Mouse (Mus musculus) myocyte (in vitro differentiated cells): ENCODE data around the gene H2-DMa. TPM values are rescaled to one million over a fixed set of nuclear protein-coding genes. Genes with fewer than 3 reads are reported as not detected.

Experiments used
- H3K27me3 ChIP-seq: one replicate; pipeline ENCODE4 v1.6.1; 2011; ENCODE audit not compliant: control insufficient read depth, insufficient read depth, insufficient read length
- H3K36me3 ChIP-seq: one replicate; pipeline ENCODE4 v1.6.1; 2011; ENCODE audit not compliant: control insufficient read depth, insufficient read depth
- H3K4me2 ChIP-seq: one replicate; pipeline ENCODE4 v1.6.1; 2011; ENCODE audit warnings: low read depth, control low read depth
- H3K4me3 ChIP-seq: one replicate; pipeline ENCODE4 v1.5.1; 2011; ENCODE audit warnings: mild to moderate bottlenecking, control low read depth, moderate library complexity
- H3K79me2 ChIP-seq: one replicate; pipeline ENCODE4 v1.6.1; 2011; ENCODE audit not compliant: control insufficient read depth, insufficient read depth
- H3ac ChIP-seq: one replicate; pipeline ENCODE4 v1.6.1; 2011; ENCODE audit not compliant: control insufficient read depth, insufficient read length
- CEBPB ChIP-seq: IDR thresholded peaks from 2 replicates; pipeline ENCODE4 v1.6.1; 2011; ENCODE audit warnings: mild to moderate bottlenecking, moderate library complexity; ENCODE audit not compliant: poor library complexity, insufficient read depth, severe bottlenecking
- E2F4 ChIP-seq: IDR thresholded peaks from one replicate; pipeline ENCODE4 v1.6.1; 2011; ENCODE audit warnings: mild to moderate bottlenecking, control low read depth, moderate library complexity; ENCODE audit not compliant: insufficient read depth
- MAX ChIP-seq: IDR thresholded peaks from one replicate; pipeline ENCODE4 v1.6.1; 2011; ENCODE audit warnings: low read depth, mild to moderate bottlenecking, control low read depth
- MYOD1 ChIP-seq, 3 experiments: IDR thresholded peaks; one replicate each; pipeline ENCODE4 v1.6.1; 2011; ENCODE audit warnings: control low read depth in 2 of 3, low read depth in 2 of 3, mild to moderate bottlenecking in 2 of 3, moderate library complexity in 1 of 3; ENCODE audit not compliant: insufficient read length in 2 of 3, control insufficient read depth in 1 of 3
- MYOG ChIP-seq, 3 experiments: IDR thresholded peaks; one replicate each; pipeline ENCODE4 v1.6.1; 2011; ENCODE audit warnings: control low read depth in 2 of 3, low read depth in 2 of 3, mild to moderate bottlenecking in 2 of 3; ENCODE audit not compliant: insufficient read length in 2 of 3, control insufficient read depth in 1 of 3, insufficient read depth in 1 of 3
- POLR2A ChIP-seq: IDR thresholded peaks from one replicate; pipeline ENCODE4 v1.6.1; 2011; ENCODE audit warnings: low read depth, mild to moderate bottlenecking, control low read depth, moderate library complexity; ENCODE audit not compliant: insufficient read length
- POLR2AphosphoS2 ChIP-seq: IDR thresholded peaks from one replicate; pipeline ENCODE4 v1.6.1; 2011; ENCODE audit warnings: low read depth, control low read depth; ENCODE audit not compliant: insufficient read length
- REST ChIP-seq: IDR thresholded peaks from one replicate; pipeline ENCODE4 v1.6.1; 2011; ENCODE audit warnings: mild to moderate bottlenecking, control low read depth, moderate library complexity; ENCODE audit not compliant: insufficient read depth, insufficient read length
- SRF ChIP-seq: IDR thresholded peaks from one replicate; pipeline ENCODE4 v1.6.1; 2011; ENCODE audit warnings: low read depth; ENCODE audit not compliant: control insufficient read depth, insufficient read length
- TCF12 ChIP-seq: IDR thresholded peaks from one replicate; pipeline ENCODE4 v1.6.1; 2011; ENCODE audit warnings: mild to moderate bottlenecking, control low read depth; ENCODE audit not compliant: poor library complexity, insufficient read depth, severe bottlenecking
- TCF3 ChIP-seq: IDR thresholded peaks from one replicate; pipeline ENCODE4 v1.6.1; 2011; ENCODE audit warnings: low read depth, control low read depth; ENCODE audit not compliant: insufficient read length
- USF1 ChIP-seq: IDR thresholded peaks from one replicate; pipeline ENCODE4 v1.6.1; 2011; ENCODE audit warnings: low read depth, mild to moderate bottlenecking, control low read depth, moderate library complexity
- polyA plus RNA-seq: library from polyadenylated mRNA; unstranded; fragments of >200 nt; fragmentation: generic; extraction: Trizol; gene quantifications from one replicate; pipeline ENCODE4 v1.2.1, GENCODE M21; 2012; ENCODE audit warnings: missing spikeins

H2-DMa gene
- polyA plus RNA-seq, 1 experiment, result 7.2 TPM

DNA sequence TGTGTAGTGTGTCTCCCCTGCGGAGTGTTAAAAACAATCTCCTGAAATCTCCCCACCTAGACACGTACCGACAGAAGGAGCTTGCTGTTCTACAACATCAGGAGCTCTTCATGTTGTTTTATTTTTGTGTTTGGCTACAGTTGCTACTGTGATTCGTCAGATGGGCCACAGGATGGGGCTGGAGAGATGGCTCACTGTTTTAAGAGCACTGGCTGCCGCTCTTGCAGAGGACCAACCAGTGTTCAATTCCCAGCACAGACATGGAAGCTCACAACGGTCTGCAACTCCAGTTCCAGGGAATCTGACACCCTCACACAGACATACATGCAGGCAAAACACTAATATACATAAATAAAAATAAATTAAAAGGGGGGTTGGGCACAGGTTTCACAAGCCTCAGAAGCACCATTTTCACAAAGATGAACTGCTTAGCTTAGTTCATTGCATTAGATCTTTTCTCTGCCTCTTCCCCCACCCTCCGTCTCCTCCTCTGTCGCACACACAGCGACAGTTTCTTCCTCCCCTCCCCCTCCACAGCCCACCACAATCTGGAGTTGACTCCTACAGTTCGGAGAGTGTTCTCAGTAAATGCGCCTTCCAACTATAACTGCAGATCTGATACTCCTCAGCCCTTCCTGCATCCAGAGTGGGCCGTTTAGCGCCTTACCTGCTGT, 9.1 kb downstream of the H2-DMa start:
- no peaks in the 10 kb centered on the region for H3K27me3 ChIP-seq
- no peak overlapping the region for H3K4me2 ChIP-seq
- no peaks in the 10 kb centered on the region for H3K36me3 ChIP-seq
- TF ChIP-seq MAX, result no peak
- TF ChIP-seq MYOD1 (IDR thresholded peaks at IDR 0.05; ENCODE audit: control insufficient read depth in 1 of 3, insufficient read length in 2 of 3, low read depth in 2 of 3), result no peak
- TF ChIP-seq USF1, result no peak
- no peak for TF ChIP-seq POLR2AphosphoS2
- TF ChIP-seq MYOG (IDR thresholded peaks at IDR 0.05; ENCODE audit: control insufficient read depth in 1 of 3, insufficient read depth in 1 of 3, insufficient read length in 2 of 3, low read depth in 2 of 3), result no peak
- TF ChIP-seq TCF12, result no peak
- no peak for TF ChIP-seq E2F4
- no peak for TF ChIP-seq TCF3
- H3K79me2 ChIP-seq, result peaks cover 29% of the 10 kb centered on the region
- no peak overlapping the region for H3K4me3 ChIP-seq
- H3ac ChIP-seq, result no peak overlapping the region

DNA sequence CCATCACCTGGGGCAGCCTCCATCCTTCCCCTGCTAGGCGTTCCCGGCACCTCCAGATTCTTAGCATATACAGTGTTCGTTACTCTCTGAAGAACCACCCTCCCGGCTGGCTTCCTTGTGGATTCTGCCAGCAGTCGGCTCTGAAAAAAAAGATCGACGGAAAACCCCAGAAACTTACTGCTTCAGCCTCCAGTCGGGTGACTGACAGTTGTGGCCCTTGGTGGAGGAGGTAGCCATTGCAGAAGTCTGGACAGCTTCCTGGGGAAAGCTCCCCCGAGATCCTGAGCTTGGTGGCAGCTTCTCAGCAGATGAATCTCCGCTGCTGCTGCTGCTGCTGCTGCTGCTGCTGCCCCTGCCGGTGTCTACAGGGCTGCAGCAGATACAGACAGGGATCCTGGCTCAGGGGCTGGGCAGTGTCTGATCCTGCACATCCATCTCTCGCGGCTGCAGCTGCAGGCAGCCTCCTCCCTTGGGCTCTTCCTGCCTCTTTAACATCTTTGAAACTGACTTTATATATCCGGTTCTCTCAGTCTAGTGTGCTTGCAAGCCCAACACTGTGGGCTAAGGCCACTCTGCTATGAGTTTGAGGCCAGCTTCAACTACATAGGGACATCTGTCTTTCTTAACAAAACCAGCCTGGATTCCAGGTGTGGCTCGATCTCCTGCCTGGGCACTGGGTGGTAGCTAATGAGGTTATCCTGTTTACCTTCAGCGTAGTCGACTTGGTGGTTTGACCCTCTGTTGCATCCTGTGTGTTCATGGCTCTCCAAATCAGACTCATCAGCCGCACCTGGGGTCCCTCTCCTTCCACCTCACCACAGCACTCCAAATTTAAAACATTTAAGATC, 9.8 kb downstream of the H2-DMa start:
- H3K79me2 ChIP-seq, result peaks cover 21% of the 10 kb centered on the region
- H3K27me3 ChIP-seq, result no peaks in the 10 kb centered on the region
- H3K4me2 ChIP-seq, result no peak overlapping the region
- H3K4me3 ChIP-seq, result no peak overlapping the region
- TF ChIP-seq MYOD1 (IDR thresholded peaks at IDR 0.05; ENCODE audit: control insufficient read depth in 1 of 3, insufficient read length in 2 of 3, low read depth in 2 of 3), result no peak
- peak; percentile 83 for TF ChIP-seq POLR2AphosphoS2
- no peak for TF ChIP-seq E2F4
- H3K36me3 ChIP-seq, result no peaks in the 10 kb centered on the region
- H3ac ChIP-seq, result no peak overlapping the region

DNA sequence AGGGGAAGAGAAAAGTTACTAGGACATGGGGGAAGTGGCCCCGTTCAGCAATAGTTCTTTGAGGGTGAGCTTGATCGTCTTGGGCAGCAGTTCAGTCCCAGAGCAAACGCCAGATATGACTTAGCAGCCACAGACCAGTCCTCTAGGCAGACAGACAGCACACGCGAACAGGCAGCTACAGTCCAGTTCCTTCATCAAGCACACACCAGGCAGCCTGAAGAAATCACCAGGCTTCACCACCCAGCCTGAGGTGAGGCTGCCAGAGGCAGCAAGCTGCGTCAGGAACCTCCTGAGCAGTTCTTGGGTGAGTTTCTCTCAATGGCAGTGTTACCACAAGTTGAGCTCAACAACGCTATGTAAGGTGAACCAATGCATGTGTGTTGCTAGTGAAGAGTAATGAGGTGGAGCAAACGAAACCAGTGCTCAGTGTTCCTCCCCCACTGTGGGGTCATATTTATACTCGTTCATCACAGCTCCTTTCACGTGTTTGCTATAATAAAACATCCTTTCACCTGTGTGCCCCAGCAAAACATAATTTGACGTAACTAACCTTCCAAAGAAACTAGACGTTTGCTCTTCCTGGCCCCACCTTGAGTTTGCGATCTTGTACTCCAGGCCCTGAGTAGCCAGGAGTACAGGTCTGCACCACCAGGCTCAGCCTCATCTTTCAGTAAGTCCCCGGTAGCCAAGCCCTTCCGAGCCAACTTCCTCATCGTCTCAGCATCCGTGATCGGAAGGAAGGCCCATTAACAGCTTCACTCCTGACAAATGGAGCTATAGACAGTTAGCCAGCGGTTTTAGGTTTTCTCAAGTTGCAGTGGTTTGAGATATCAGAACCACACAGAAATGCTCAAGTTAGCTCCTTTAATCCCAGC, 11.0 kb downstream of the H2-DMa start:
- Histone ChIP-seq H3K79me2 (peaks cover 12% of the 10 kb centered on the region), H3K4me2 (no peak overlapping the region), H3K4me3 (no peak overlapping the region), H3K36me3 (no peaks in the 10 kb centered on the region), H3K27me3 (no peaks in the 10 kb centered on the region), H3ac (no peak overlapping the region)
- no peak for TF ChIP-seq TCF3
- no peak for TF ChIP-seq POLR2A
- TF ChIP-seq SRF, result no peak
- no peak for TF ChIP-seq USF1
- TF ChIP-seq MAX, result no peak
- no peak for TF ChIP-seq MYOD1 (IDR thresholded peaks at IDR 0.05; ENCODE audit: control insufficient read depth in 1 of 3, insufficient read length in 2 of 3, low read depth in 2 of 3)
- no peak for TF ChIP-seq REST
- TF ChIP-seq POLR2AphosphoS2, result peak; percentile 78

GRCm38 (mm10) chr17:34131911-34132310, 12.6 kb downstream of the H2-DMa start:
- Histone ChIP-seq H3K36me3 (no peaks in the 10 kb centered on the region), H3K4me2 (no peak overlapping the region), H3K79me2 (no peaks in the 10 kb centered on the region), H3ac (no peak overlapping the region), H3K27me3 (no peaks in the 10 kb centered on the region), H3K4me3 (no peak overlapping the region)
- TF ChIP-seq TCF3 (no peak), CEBPB (no peak), POLR2A (no peak), MYOG (IDR thresholded peaks at IDR 0.05; ENCODE audit: control insufficient read depth in 1 of 3, insufficient read depth in 1 of 3, insufficient read length in 2 of 3, low read depth in 2 of 3) (no peak)

DNA sequence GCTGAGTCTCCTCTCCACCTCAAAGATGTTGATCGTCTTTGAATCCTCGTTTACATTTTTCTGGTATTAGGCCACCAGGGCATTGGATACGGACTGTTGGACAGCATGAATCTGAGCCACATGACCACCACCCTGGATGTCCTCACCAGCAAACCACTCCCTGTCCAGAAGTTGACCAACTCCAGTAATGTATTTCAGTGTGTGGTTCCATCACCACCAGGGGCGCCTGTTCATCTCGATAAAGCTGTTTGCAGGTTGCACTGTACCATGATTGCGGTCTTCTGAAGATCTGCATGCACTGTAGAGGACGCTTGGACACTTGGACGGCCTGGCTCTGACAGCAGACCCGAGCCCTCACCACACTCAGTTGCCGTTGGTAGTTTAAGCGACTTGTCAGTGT, 13.9 kb downstream of the H2-DMa start:
- TF ChIP-seq REST (no peak), POLR2AphosphoS2 (peak; percentile 16), MYOG (IDR thresholded peaks at IDR 0.05; ENCODE audit: control insufficient read depth in 1 of 3, insufficient read depth in 1 of 3, insufficient read length in 2 of 3, low read depth in 2 of 3) (no peak), TCF12 (no peak), POLR2A (no peak)
- Histone ChIP-seq H3ac (no peak overlapping the region), H3K36me3 (no peaks in the 10 kb centered on the region), H3K79me2 (no peaks in the 10 kb centered on the region), H3K27me3 (peaks cover 9% of the 10 kb centered on the region), H3K4me2 (no peak overlapping the region), H3K4me3 (no peak overlapping the region)
